Mouse (Mus musculus): Measurements from ENCODE around the gene Zfp553. TPM values are rescaled to one million over a fixed set of nuclear protein-coding genes. Genes with fewer than 3 reads are reported as not detected.
"Not testable (repeated sequence)": the region's sequence is repeated elsewhere in the genome, so short reads cannot be mapped to it uniquely, and the experiment has no call there.

Gene Zfp553
- total and polyA plus RNA-seq, 3 experiments, result 11.7 to 18.3 (median 12.7) TPM

DNA sequence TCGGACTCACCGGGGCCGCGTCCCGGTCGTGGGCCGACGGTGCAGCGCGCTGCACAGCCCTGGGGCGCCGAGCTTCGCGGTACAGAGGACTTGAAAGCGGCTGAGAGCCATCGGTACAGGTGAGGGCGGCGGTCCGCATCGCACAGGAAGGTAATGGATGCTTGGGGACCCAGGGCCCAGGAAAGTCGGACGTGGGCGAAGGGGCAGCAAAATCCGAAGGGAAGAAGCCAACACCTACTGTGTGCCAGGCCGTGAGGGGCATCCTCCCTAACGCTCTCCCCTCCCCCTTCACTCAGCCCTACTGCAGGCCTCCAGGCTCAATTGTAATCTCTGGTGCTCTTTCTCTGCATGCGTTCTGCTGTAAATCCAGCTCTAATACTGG lies 498 bp downstream of the Zfp553 start:
- no peak for DNase-seq

DNA sequence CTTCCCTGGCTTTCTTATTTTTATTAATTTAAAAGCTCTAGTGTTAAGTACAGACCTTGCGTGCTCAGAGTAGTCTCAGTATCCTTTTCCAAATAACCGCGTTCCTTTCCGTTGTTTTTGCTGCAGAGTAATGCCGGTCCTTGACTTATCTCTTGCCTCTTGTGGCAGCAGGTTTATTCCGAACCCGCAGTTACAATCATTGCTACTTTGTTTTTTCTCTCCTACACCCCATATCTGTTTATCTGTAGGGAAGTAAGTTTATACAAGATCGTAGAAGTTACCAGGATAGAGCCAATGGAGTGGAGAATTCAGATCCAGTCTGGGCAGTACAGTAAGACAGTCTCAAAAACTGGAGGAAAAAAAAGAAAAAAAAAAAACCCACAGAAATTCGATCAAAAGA lies 904 bp downstream of the Zfp553 start:
- peak; percentile 10 for DNase-seq

DNA sequence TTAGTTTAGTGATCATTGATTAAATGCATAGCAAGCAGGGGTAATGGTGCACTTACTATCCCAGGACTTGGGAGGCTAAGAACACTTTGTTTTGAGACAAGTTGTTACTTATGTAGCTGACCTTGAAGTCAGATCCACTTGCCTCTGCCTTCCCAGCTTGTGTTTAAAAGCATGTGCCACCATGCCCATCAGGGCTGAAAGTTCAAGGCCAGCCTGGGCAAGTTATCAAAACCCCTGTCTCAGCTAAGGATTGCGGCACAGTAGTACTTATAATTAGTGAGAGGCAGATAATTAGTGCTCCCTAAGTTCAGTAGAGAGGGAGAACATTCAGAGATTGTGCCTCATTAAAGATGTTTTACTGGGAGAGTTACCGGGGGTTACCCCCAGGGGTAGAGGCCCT lies 1.9 kb downstream of the Zfp553 start:
- peak; percentile 51 for DNase-seq

DNA sequence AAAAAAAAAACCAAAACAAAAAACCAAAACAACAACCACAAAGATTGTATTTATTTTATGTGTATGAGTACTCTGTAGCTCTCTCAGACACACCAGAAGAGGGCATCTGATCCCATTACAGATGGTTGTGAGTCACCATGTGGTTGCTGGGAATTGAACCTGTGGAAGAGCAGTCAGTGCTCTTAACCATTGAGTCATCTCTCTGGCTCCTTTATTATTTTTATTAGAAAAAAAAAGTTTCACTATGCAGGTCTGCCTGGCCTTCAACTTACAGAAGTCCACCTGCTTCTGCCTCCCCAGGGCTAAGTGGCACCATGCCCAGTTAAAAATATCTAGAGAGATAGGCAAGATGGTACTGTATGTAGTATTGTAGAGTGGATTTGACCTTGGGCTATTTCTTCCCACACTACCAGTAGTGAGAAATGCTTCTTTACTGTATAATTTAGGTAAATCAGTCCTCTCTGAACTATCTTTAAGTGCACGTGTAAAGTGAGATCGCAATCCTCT lies 10.6 kb downstream of the Zfp553 start:
- DNase-seq, result no peak

DNA sequence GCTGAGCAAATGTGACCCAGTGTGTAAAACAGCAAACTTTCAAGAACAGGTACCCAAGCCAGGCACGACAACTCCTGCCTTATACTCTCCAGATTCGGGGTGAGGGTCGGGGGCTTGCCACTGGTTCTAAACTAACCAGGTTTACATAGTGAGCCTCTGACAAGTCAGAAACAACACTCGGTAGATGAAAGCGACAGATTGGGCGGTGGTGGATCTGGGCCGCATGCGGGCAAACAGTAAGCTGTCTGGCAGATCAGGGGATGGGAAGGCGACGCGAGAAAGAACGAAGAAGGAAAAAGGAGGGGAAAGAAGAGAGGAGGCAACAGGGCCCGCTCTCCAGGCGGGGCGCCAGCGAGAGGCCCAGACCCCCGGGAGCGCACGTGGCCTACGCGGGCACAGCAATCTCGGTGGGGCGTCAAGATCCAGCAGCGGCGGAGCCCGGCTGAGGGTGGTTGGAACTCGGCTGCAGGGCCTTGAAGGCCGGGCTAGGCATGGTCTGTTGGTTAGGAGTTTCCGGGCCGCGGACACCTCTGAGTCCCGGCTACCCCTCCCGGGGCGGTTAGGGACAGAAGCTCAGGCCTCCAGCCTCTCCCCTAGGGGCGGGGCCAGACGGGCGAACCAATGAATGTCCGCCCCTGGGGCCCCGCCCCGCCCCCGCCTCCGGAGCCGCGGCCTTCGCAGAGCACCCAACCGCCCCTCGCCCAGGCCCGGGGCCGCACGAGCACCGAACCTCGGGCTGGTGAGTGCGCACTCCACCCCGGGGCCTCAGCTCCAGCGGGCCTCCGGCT lies 11.2 kb downstream of the Zfp553 start, which contains the start of gene Zfp771:
Zfp771 (plus strand) TSS at position 405 of the 788 bp plus-strand sequence.
- DNase-seq, result peak; percentile 98

DNA sequence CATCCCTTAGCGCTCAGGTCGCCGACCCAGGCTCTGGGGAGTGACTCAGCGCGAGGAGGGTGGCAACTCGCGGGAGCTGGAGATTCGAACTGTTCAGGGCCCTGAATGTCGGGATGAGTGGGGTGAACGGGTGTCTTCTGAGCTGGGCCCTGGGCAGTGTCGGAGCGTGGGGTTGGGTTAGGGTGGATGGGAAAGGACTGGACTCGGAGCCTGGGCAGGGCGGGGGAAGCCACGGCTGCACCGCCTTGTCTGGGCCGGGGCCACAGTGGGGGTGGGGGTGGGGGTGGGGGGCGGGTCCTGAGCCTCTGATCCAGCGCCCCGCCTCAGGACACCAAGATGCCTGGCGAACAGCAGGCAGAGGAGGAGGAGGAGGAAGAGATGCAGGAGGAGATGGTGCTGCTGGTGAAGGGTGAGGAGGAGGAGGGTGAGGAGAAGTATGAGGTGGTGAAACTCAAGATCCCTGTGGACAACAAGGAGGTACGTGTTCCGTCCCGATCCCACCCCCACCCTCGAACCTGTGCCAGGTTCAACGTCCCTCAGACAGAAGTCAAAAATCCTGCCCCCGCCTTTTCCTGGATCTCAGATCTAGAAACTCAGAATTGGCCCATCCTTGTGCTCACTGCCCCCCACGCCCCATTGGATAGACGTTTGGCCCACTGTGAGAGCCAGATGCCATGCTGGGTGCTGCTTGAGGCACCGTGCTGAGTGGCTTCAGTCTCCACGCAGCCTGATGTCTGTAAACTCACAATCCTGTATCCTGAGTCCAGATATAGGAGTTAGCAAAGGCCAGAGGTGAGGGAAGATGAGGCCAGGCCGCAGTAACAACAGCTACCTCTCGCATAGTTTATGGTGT lies 12.0 kb downstream of the Zfp553 start:
- peak; percentile 32 for DNase-seq

DNA sequence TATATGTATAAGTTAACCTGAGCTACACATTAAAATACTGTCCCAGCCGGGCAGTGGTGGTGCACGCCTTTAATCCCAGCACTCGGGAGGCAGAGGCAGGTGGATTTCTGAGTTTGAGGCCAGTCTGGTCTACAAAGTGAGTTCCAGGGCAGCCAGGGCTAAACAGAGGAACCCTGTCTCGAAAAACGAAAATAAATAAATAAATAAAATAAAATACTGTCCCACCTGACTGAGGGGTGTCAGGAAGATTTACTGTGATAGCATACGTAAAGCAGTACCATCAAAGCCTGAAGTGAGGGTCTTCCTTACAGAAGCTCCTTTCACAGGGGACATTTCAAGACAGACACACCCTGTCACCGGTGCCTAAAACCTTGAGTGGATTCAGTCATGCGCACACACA lies 17.6 kb downstream of the Zfp553 start:
- not testable (repeated sequence) for DNase-seq

DNA sequence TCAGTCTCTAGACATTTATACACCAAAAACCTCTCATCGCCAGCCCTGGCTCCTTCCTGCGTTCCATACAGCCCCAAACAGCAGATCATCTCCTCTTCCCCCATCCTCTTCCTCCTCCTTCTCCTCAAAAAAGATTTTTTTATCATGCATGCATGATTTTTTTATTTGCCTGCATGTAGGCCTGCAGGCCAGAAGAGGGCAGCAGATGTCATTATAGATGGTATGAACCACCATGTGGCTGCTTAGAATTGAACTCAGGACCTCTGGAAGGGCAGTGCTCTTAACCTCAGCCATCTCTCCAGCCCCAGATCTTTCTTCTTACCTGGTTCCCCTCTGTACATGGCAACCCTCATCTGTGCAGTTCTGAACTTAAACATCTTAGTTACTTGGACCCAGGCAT lies 19.6 kb downstream of the Zfp553 start:
- no peak for DNase-seq

DNA sequence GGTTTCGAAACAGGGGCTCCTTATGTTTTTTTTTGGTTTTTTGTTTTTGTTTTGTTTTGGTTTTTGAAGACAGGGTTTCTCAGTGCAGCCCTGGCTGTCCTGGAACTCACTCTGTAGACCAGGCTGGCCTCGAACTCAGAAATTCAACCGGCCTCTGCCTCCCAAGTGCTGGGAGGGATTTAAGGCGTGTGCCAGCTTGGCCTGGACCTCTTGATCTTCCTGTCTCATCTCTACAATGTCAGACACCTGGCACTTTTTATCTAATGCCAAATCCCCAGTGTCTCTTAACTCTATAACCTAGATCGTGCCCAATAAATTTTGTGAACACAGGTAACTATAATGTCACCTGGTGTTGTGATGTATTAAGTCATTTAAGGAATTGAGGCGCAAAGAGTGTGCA lies 20.5 kb downstream of the Zfp553 start:
- DNase-seq, result no peak

DNA sequence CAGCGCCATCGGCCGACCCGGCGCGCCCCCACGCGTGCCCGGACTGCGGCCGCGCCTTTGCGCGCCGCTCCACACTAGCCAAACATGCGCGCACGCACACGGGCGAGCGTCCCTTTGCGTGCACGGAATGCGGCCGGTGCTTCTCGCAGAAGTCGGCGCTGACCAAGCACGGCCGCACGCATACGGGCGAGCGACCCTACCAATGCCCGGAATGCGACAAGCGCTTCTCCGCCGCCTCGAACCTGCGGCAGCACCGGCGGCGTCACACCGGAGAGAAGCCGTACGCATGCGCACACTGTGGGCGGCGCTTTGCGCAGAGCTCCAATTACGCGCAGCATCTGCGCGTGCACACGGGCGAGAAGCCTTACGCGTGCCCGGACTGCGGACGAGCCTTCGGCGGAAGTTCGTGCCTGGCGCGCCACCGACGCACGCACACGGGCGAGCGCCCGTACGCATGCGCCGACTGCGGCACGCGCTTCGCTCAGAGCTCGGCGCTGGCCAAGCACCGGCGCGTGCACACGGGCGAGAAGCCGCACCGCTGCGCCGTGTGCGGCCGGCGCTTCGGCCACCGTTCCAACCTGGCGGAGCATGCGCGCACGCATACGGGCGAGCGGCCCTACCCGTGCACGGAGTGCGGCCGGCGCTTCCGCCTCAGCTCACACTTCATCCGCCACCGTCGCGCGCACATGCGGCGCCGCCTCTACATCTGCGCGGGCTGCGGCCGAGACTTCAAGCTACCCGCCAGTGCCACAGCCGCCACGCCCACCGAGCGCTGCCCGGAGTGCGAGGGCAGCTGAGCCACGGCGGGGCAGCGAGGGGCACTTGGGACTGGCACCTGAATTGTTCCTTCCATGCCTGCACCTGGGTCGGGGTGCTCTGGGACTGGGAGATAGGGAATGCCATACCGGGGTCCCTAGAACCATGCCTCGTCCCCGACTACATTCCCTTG lies 21.2 kb downstream of the Zfp553 start:
- DNase-seq, result peak; percentile 96

DNA sequence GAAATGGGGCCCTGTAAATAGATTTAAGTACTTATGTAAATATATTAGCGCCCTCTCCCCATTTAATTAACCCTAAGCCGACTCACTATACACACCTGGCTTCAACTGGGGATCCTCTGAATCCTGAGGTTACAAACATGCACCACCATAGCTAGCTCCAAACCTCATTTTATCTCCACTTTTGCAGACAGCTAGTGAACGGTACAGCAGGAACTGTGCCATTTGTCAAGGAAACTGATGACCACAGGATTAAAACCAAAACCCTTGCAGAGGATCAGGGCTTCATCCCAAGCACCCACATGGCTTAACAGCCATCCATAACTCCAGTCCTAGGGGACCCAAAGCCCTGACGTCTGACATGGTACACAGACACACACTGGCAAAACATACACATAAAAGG lies 22.1 kb downstream of the Zfp553 start:
- no peak for DNase-seq

DNA sequence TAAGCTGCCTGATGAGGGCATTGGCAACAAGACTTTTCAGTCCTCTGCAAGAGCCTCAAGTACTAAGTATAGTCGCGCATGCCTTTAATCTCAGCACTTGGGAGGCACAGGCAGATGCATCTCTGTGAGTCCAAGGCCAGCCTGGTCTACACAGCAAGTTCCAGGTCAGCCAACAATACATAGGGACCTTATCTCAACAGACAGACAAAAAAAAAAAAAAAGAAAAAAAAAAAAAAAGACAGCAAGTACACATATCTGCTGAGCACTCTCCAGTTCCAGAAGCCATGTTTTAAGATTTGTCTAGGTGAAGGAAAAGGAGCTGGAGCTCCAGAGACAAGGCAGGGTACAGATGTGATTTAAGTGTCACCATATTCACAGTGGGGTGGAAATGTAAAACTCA lies 23.1 kb downstream of the Zfp553 start:
- no peak for DNase-seq

DNA sequence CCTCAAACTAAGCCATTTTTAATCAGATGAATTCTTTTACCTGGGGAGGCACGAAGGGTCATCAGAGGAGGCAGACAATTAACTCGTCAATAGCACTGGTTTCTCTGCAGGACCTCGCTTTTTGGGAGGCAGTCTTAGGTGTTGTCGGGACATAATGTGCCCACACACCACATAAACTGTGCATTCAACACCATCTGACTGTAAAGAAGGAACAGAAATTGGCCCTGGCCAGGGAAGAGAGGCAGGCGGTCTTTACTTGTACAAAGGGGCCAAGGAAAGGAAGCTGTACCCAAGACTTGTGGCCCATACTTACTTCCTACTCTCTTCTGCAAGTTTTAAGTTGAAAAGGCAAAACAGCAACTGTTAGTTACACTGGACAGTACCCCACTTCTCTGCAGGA lies 23.7 kb downstream of the Zfp553 start:
- no peak for DNase-seq

DNA sequence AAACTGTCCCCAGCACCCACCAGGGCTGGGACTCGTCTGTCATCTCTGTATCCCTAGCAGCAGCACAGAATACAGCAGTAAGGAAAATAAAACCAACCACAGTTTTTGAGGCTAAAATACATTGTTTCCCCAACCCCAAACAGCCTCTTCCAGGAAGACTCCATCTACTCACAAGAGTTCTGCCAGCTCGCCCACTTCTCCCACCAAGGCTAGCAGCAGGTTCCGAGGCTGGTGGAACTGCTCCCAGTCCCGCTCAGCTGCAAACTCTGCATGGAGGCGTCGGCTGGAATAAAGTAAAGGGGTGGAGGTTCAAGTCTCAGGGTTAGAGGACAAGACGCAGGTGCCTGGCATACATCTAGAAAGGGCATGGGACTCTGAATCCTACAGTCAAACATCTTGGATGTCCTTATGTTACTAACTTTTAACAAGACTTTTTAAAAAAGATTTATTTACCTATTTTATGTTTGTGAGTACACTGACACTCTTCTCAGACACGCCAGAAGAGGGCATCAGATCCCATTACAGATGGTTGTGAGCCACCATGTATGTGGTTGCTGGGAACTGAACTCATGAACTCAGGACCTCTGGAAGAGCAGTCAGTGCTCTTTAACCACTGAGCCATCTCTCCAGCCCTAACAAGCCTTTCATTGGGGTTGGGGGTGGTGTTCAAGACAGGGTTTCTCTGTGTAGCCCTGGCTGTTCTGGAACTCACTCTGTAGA lies 26.5 kb downstream of the Zfp553 start:
- DNase-seq, result no peak

DNA sequence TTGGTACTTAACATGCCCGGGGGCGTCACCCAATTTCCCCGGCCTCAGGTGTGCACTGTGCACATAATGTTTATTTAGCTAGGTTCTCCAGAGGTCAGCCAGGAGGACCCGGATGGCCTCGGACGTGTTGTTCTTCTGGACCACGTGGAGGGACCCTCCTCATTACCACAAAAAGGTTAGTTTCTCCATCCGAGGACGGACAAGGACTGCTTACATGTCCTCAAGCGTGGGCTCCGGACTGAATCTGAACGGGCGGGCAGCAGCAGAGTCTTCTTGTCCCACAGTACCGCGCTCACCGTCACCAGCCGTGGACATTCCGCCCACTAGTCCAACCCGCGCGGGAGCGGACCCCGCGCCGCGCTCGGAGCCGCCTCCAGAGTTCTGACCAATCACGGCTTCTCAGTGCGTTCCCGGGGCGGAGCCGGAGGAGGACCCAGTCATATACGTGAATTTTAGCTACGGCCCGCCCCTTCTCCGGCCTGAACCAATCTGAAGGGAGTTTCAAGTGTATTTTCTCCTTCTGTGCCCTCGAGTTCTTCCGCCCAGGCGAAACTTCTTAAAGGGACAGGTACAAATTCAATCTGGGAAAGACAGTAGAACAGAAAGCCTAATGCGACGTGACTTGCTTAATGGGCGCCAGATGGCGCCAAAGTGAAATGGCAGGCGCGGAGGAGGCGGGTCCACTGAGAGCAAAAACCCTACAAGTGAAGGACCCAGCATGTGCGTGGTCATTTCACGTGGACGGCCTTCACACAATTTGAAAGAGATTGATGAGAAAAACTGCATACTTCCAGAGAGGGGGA lies 27.6 kb downstream of the Zfp553 start, which contains the start of gene Dctpp1:
Dctpp1 (minus strand) TSS at position 401 of the 803 bp plus-strand sequence.
- DNase-seq, result peak; percentile 98

DNA sequence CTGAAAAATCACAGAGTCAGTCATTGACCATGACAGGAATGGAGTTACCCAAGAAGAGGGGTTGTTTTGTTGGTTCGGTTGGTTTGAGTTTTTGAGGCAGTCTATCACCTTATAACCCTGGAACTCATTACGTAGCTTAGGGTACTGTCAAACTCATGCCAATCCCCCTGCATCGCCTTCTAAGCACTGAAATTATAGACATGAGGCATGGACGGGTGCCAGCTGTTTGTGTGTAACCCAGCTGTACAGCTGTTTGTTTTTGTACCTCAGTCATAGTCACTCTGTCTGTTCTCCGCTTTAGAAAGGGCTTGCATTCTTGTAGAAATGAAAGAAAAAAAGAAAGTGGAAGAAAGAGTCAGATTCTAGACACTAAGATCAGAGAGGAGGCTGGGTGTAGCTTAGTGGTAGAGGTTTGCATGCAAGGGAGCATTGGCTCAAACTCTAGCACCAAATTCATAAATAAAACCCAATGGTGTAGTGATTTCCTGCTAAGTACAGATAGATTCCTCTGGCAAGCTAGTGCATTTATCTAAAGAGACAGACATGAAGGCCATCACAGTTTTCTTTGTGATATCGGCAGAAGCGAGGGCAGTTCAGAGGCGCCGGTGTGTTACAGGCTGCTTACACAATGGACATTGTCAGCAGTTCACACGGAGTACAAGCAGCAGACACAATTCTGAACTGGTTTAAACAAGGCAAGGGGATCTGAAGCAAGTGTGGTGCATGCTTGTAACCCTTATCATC lies 29.5 kb downstream of the Zfp553 start:
- no peak for DNase-seq

DNA sequence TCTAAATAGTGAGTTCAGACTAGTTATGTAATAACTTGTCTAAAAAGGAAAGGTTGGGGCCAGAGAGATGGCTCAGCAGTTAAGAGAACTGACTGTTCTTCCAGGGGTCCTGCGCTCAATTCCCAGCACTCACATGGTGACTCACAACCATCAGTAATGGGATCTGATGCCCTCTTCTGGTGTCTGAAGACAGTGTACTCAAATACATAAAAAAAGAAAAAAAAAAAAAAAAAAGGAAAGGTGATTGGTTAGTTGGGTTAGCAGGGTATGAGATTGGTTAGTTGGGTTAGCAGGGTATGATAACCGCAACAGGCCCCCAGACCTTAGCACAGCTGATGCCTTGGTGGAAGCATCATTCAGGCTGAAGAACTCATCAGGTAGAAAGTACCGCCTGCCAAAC lies 30.7 kb downstream of the Zfp553 start:
- no peak for DNase-seq

DNA sequence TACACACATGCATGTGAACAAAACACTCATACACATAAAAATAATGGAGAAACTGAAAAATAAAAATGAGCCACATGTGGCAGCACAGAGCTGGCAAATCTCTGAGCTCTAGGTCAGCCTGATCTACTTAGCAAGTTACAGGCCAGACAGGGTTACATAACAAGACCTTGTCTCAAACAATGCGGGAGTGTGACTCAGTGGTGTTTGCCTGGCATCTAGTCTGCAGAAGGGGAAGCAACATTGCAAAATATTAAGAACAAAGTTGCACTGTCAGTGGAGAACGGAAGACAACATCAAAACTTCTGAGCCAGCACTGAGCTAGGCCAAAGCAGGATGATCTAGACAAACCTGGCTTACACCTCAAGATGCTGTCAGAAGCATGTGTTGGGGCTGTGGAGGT lies 37.4 kb downstream of the Zfp553 start:
- DNase-seq, result peak; percentile 59

DNA sequence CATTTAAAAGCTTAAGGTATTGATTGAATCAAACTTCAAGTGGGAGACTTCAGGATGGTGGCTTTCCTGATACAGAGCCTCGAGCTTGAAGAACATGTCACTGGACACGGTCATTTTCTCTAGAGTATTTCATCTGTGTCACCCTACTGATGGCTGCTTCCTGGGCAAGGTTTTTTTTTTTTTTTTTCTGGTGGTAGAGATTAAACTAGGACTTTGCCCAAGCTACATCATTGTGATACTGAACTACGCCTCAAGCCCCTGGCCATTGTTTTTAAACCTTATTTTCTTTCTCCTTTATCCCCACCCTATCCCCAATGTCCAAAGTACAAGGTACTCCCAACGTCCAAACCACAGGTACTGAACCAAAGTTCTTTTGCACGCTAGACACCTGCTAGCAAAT lies 37.8 kb downstream of the Zfp553 start:
- no peak for DNase-seq

DNA sequence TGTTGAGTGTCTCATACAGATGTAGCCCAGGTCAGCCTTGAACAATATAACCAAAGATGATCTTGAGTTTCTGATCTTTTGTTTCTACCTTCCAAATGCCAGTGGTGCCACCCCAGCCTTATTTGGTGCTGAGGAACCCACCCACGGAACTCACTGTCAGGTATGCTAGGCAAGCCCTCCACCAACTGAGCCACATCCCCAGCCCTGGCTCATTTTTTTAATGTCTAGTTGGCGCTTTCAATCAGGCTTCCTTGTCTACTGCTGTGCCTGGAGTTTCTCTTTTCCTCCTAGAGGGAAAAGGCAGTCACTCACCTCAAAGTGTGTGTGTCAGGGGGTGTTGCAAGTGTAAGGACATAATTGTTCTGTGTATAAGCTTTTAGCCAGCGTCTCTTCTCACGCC lies 38.2 kb downstream of the Zfp553 start:
- no peak for DNase-seq
